Mouse (Mus musculus) testis, adult 2 months (tissue): ENCODE results near the gene B3galt6.

Experiments used
- CTCF ChIP-seq: fragments of 200-500 bp; IDR thresholded peaks from 2 replicates; pipeline ENCODE4 v1.5.1; 2012; ENCODE audit warnings: low read depth, mild to moderate bottlenecking, inconsistent platforms, low read length, moderate library complexity; ENCODE audit not compliant: control insufficient read depth, insufficient read depth, insufficient replicate concordance
- POLR2A ChIP-seq: fragments of 200-500 bp; IDR thresholded peaks from 2 replicates; pipeline ENCODE4 v1.6.1; 2012; ENCODE audit warnings: low read depth, mild to moderate bottlenecking, inconsistent platforms, low read length, moderate library complexity; ENCODE audit not compliant: control insufficient read depth

DNA sequence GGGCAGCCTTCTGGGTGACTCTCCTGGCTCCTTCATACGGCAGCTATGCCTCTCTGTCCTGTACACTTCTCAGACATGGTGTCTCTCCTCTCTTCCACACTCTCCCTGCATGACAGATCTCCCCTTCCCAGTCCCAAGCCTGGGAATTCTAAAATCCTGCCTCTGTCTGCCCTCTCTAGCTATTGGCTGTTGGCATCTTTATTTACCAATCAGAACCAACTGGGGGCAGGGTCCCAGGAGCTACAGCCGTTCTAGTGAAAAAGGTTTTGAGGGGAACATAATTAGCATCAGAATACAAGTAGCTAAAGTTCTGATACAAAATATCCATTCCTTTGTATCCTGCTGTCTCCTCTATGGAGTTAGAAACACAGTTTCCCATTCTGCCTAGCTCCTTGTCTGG lies 8.7 kb downstream of the B3galt6 start:
- TF ChIP-seq CTCF (no peak), POLR2A (no peak)
